Mouse (Mus musculus): ENCODE data around the gene Gas7. TPM values are rescaled to one million over a fixed set of nuclear protein-coding genes. Genes with fewer than 3 reads are reported as not detected.

Gas7 gene
- polyA plus RNA-seq, 1 experiment from 2014 or later: 10.5 TPM

GRCm38 (mm10) chr11:67644632-67645149 is 189.5 kb downstream of the Gas7 start:
- TF ChIP-seq CTCF (IDR thresholded peaks at IDR 0.05; ENCODE audit: low read depth): no peak
- 72% methylated on average over 6 of the region's 6 CpGs for WGBS
- ATAC-seq (ENCODE audit: insufficient read depth) (no peak), DNase-seq (no peak)
- Histone ChIP-seq H3K4me2 (no peak overlapping the region), H3K36me3 (ENCODE audit: insufficient read depth) (no peaks in the 10 kb centered on the region), H3K9me3 (ENCODE audit: low read depth, low read length) (no peaks in the 10 kb centered on the region), H3K4me3 (ENCODE audit: low read depth, low read length) (no peak overlapping the region), H3K27me3 (ENCODE audit: insufficient read depth, low read length) (no peaks in the 10 kb centered on the region), H3K9ac (no peak overlapping the region), H3K27ac (ENCODE audit: low read depth) (no peak overlapping the region), H3K4me1 (ENCODE audit: insufficient read depth) (no peaks in the 10 kb centered on the region)

DNA sequence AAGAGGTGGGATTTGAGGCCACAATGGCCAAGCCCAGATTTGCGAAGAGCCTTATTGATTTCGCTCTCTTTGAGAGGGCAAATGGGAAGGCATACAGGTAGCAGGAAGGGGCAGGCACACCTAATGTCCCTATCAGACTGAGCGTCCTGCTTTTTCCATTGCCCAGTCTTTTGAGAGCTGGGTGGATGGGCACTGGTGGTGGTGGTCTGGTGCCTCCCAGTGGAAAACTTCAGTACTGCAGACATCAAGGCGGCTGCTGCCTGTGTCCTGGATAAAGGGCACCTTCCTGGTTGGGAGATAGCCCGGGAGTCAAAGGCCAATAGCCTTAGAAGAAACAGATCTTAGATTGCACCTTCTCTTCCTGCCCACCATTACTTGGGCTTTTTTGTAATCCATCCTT is 192.5 kb downstream of the Gas7 start:
- 30% methylated on average over 5 of the region's 5 CpGs for WGBS
- H3K9me3 ChIP-seq (ENCODE audit: low read depth, low read length): no peaks in the 10 kb centered on the region
- H3K4me1 ChIP-seq (ENCODE audit: insufficient read depth): no peaks in the 10 kb centered on the region
- no peaks in the 10 kb centered on the region for H3K36me3 ChIP-seq (ENCODE audit: insufficient read depth)
- no peak overlapping the region for H3K9ac ChIP-seq
- no peak overlapping the region for H3K4me3 ChIP-seq (ENCODE audit: low read depth, low read length)
- no peak overlapping the region for H3K4me2 ChIP-seq
- H3K27ac ChIP-seq (ENCODE audit: low read depth): no peak overlapping the region
- ATAC-seq (ENCODE audit: insufficient read depth) (peak; percentile 44; the same call in 1 of the 2 replicates), DNase-seq (peak; percentile 80)
- peak; percentile 93 for TF ChIP-seq CTCF (IDR thresholded peaks at IDR 0.05; ENCODE audit: low read depth)
- no peaks in the 10 kb centered on the region for H3K27me3 ChIP-seq (ENCODE audit: insufficient read depth, low read length)

DNA sequence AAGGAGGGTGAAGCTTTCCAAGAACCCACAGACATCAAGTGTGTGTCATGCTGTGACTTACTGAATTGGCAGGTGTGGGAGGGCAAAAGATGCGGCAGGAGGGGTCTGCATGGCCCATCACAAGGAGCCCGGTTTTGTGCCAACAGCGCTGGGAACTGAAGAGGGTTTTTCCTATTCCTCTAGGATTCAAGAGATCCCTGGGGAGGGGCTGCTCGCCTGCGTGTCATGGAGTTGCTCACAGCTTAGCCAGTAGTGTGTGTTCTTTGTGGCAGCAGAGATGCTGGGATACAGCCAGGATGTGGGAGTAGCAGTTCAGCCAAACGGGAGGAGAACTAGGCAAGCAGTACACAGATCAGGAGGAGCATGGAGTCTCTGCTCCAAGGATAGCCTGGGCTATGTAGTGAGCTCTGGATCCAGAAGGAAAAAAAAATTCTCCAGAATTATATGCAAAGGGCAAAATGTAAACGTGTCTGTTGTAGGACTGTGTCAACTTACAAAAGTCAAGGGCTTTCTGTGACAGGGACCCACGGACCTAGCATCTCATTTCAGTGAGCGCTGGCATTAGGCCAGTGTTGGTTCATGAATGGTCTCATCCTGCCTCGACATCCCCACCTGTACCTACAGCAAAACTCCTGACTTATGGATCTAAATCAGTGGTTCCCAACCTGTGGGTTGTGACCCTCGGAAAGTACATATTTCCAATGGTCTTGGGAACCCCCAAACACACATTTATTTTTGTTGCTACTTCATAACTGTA is 193.6 kb downstream of the Gas7 start:
- H3K27ac ChIP-seq (ENCODE audit: low read depth): no peak overlapping the region
- H3K27me3 ChIP-seq (ENCODE audit: insufficient read depth, low read length): no peaks in the 10 kb centered on the region
- no peak for TF ChIP-seq CTCF (IDR thresholded peaks at IDR 0.05; ENCODE audit: low read depth)
- H3K9ac ChIP-seq: no peak overlapping the region
- no peaks in the 10 kb centered on the region for H3K4me1 ChIP-seq (ENCODE audit: insufficient read depth)
- no peak overlapping the region for H3K4me2 ChIP-seq
- H3K36me3 ChIP-seq (ENCODE audit: insufficient read depth): no peaks in the 10 kb centered on the region
- no peak for DNase-seq
- H3K4me3 ChIP-seq (ENCODE audit: low read depth, low read length): no peak overlapping the region
- ATAC-seq (ENCODE audit: insufficient read depth): no peak
- H3K9me3 ChIP-seq (ENCODE audit: low read depth, low read length): no peaks in the 10 kb centered on the region
- WGBS: 66% methylated on average over 11 of the region's 11 CpGs

DNA sequence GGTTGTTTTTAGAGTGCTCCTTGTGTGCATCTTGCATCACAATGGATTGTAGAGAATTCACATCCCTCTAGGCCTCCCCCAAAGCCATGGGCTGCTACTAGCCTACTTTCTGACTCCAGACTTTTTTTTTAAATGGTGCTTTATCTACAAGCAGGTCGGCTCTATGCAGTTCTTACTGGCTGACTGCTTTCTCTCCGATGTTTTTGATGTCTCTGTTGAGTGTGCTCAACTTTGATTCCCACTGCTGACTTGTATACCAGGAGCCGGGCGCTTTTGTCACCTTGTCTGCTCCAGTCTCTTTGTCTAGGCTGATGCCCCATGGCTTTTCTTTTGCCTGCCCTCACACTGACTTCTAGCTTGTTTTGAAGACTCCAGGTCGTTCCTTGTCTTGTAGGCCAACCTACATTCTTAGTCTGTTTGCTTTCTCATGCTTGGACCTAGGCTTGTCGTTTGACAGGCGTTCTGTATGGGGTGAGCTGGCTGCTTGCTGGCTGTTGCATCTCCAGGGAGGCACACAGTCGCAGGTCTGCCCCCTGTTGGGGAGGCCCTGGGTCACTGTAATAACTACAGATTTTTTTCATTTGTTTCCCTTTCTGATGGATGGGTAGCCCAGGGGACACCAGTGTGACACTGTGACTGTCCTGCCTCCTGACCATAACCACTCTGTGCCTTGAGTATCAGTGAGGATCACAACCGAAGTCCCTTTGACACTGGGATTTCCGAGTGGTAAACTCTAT is 194.9 kb downstream of the Gas7 start:
- ATAC-seq (ENCODE audit: insufficient read depth): no peak
- H3K4me1 ChIP-seq (ENCODE audit: insufficient read depth): no peaks in the 10 kb centered on the region
- no peaks in the 10 kb centered on the region for H3K36me3 ChIP-seq (ENCODE audit: insufficient read depth)
- peak; percentile 26 for TF ChIP-seq CTCF (IDR thresholded peaks at IDR 0.05; ENCODE audit: low read depth)
- H3K4me3 ChIP-seq (ENCODE audit: low read depth, low read length): no peak overlapping the region
- no peaks in the 10 kb centered on the region for H3K27me3 ChIP-seq (ENCODE audit: insufficient read depth, low read length)
- H3K4me2 ChIP-seq: no peak overlapping the region
- no peak for DNase-seq
- WGBS: 48% methylated on average over 10 of the region's 10 CpGs
- H3K9ac ChIP-seq: no peak overlapping the region
- no peaks in the 10 kb centered on the region for H3K9me3 ChIP-seq (ENCODE audit: low read depth, low read length)
- no peak overlapping the region for H3K27ac ChIP-seq (ENCODE audit: low read depth)

- DNase-seq (no peak), ATAC-seq (ENCODE audit: insufficient read depth) (no peak)
Observed at GRCm38 (mm10) chr11:67651731-67652130, 196.5 kb downstream of the Gas7 start.

GRCm38 (mm10) chr11:67652194-67652892 is 197.1 kb downstream of the Gas7 start:
- Histone ChIP-seq H3K4me3 (ENCODE audit: low read depth, low read length) (no peak overlapping the region), H3K27ac (ENCODE audit: low read depth) (no peak overlapping the region), H3K9me3 (ENCODE audit: low read depth, low read length) (no peaks in the 10 kb centered on the region), H3K4me1 (ENCODE audit: insufficient read depth) (no peaks in the 10 kb centered on the region), H3K4me2 (no peak overlapping the region), H3K9ac (no peak overlapping the region), H3K36me3 (ENCODE audit: insufficient read depth) (no peaks in the 10 kb centered on the region), H3K27me3 (ENCODE audit: insufficient read depth, low read length) (no peaks in the 10 kb centered on the region)
- DNase-seq (peak; percentile 77), ATAC-seq (ENCODE audit: insufficient read depth) (no peak)
- WGBS: 15% methylated on average over 14 of the region's 14 CpGs
- peak; percentile 85 for TF ChIP-seq CTCF (IDR thresholded peaks at IDR 0.05; ENCODE audit: low read depth)

More at GRCm38 (mm10) chr11:67651731-67652130, 196.5 kb downstream of the Gas7 start:
- no peaks in the 10 kb centered on the region for H3K36me3 ChIP-seq (ENCODE audit: insufficient read depth)
- H3K4me1 ChIP-seq (ENCODE audit: insufficient read depth): no peaks in the 10 kb centered on the region
- no peak overlapping the region for H3K9ac ChIP-seq
- no peaks in the 10 kb centered on the region for H3K27me3 ChIP-seq (ENCODE audit: insufficient read depth, low read length)
- no peak for TF ChIP-seq CTCF (IDR thresholded peaks at IDR 0.05; ENCODE audit: low read depth)
- WGBS: 63% methylated on average over 6 of the region's 6 CpGs
- H3K4me3 ChIP-seq (ENCODE audit: low read depth, low read length): no peak overlapping the region
- H3K27ac ChIP-seq (ENCODE audit: low read depth): no peak overlapping the region
- H3K4me2 ChIP-seq: no peak overlapping the region
- H3K9me3 ChIP-seq (ENCODE audit: low read depth, low read length): no peaks in the 10 kb centered on the region

DNA sequence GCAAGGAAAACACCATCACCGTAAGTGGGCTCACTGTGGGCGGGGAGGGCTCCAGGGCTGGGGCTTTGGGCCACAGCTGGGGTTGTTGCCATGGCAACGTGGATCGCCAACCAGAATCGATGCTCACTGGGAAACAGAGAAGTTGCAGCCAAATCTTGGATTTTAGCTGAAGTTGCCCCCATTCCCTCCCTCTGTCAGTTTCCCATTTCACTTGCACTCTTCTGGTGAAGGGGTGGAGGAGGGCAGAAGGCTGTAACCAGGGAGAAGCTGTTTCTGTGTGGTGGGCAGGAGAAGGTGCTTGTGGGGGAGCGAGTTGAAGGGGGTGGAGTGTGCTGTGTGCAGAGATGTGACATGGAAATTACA is 197.6 kb downstream of the Gas7 start:
- WGBS: 28% methylated on average over 6 of the region's 6 CpGs
- H3K9me3 ChIP-seq (ENCODE audit: low read depth, low read length): no peaks in the 10 kb centered on the region
- H3K4me2 ChIP-seq: no peak overlapping the region
- no peaks in the 10 kb centered on the region for H3K4me1 ChIP-seq (ENCODE audit: insufficient read depth)
- DNase-seq: no peak
- no peak overlapping the region for H3K27ac ChIP-seq (ENCODE audit: low read depth)
- TF ChIP-seq CTCF (IDR thresholded peaks at IDR 0.05; ENCODE audit: low read depth): no peak
- H3K9ac ChIP-seq: no peak overlapping the region
- H3K27me3 ChIP-seq (ENCODE audit: insufficient read depth, low read length): no peaks in the 10 kb centered on the region
- H3K36me3 ChIP-seq (ENCODE audit: insufficient read depth): no peaks in the 10 kb centered on the region
- no peak for ATAC-seq (ENCODE audit: insufficient read depth)
- no peak overlapping the region for H3K4me3 ChIP-seq (ENCODE audit: low read depth, low read length)
